Mouse (Mus musculus): ENCODE measurements around the gene Aco2.

DNA sequence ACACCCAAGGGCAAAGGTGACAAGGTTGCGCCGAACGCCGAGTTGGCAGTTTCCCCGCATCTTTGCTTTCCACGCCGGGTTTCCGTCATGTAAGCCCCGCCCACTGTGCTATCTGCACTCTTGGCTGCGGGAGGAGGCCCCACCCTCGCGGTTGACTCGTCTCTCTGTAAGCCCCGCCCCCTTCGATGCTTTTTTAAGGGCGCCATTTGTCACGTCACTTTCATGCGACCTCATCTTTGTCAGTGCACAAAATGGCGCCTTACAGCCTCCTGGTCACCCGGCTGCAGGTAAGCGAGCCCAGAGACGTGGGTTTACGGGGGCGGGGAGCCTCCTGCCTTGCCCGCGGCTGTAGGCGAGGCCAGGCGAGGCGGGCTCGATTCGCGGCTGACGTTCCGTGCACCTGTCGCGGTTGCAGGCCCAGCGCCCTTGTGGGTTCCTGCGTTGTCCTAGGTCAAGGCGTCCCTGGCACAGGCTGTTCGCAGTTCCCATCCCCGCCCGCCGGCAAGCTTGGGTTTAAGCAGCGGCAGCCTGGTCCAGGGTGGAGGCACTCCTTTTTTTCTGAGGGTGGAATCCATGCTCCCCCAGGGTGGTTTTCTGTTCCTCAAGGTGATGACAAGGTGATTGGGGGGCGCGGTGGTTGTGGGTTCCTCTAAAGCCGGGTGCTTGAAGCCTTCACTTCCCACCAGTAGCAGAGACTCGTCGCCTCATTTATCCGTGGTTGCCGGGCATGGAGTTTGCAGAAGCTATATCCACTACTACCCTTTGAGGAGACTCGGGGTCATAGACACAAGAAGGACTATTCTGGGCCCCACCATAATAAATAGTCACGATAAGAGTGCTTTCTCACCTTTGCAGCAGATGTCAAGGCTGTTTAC, at the start of gene Aco2:
- TF ChIP-seq EP300 (IDR thresholded peaks at IDR 0.05; ENCODE audit: insufficient read depth, low read depth, low read length) (no peak), CTCF (IDR thresholded peaks at IDR 0.05; ENCODE audit: low read depth, low read length) (no peak), POLR2A (IDR thresholded peaks at IDR 0.05; ENCODE audit: insufficient read depth, low read length) (no peak)

Measured in ES-Bruce4 (cell line).